Mouse (Mus musculus) kidney, postnatal 0 days (tissue): ENCODE data around the gene Esrrb. TPM values are rescaled to one million over a fixed set of nuclear protein-coding genes. Genes with fewer than 3 reads are reported as not detected.

ENCODE experiments used
- ATAC-seq: fragments of 200-750 bp; cut with Nextera tagmentation; replicated peaks from 2 replicates; pipeline ENCODE4 v1.8.0; 2017; ENCODE audit warnings: low read depth, moderate number of reproducible peaks, moderate TSS enrichment, moderate library complexity; ENCODE audit not compliant: low FRiP score
- DNase-seq: peaks from one replicate; pipeline ENCODE4 v3.0.0-alpha.2; 2016; ENCODE audit warnings: low spot score
- H3K27ac ChIP-seq: fragments of 300-500 bp; sonication (generic); 2 replicates; pipeline ENCODE4 v1.5.1; 2014; ENCODE audit warnings: mild to moderate bottlenecking
- H3K27me3 ChIP-seq: fragments of 300-500 bp; sonication (generic); 2 replicates; pipeline ENCODE4 v1.6.1; 2014; ENCODE audit warnings: low read length, mixed read lengths; ENCODE audit not compliant: insufficient read depth
- H3K36me3 ChIP-seq: fragments of 300-500 bp; sonication (generic); 2 replicates; pipeline ENCODE4 v1.6.1; 2014; ENCODE audit warnings: low read length, mixed read lengths; ENCODE audit not compliant: insufficient read depth
- H3K4me1 ChIP-seq: fragments of 300-500 bp; sonication (generic); replicated peaks from 2 replicates; pipeline ENCODE4 v1.6.1; 2014; ENCODE audit warnings: antibody characterized with exemption, low read length, mixed read lengths; ENCODE audit not compliant: insufficient read depth
- H3K4me2 ChIP-seq: fragments of 300-500 bp; sonication (generic); 2 replicates; pipeline ENCODE4 v1.6.1; 2014; ENCODE audit warnings: mild to moderate bottlenecking, low read length, moderate library complexity, mixed read lengths
- H3K4me3 ChIP-seq: fragments of 300-500 bp; sonication (generic); replicated peaks from 2 replicates; pipeline ENCODE4 v1.5.1; 2014; ENCODE audit warnings: low read depth, low read length
- H3K9ac ChIP-seq: fragments of 300-500 bp; sonication (generic); 2 replicates; pipeline ENCODE4 v1.6.1; 2014; ENCODE audit warnings: low read depth, low read length
- H3K9me3 ChIP-seq: fragments of 300-500 bp; sonication (generic); replicated peaks from 2 replicates; pipeline ENCODE4 v1.6.1; 2016; ENCODE audit warnings: low read length, inconsistent platforms, mixed read lengths
- CTCF ChIP-seq: IDR thresholded peaks from 2 replicates; pipeline ENCODE4 v1.5.1; 2016; ENCODE audit warnings: antibody characterized with exemption, low read depth, mild to moderate bottlenecking, moderate library complexity
- WGBS: fragments of 180-500 bp; shearing (Covaris S2); extraction: QIAGEN DNeasy Blood & Tissue Kit; methylation state at CpG from one replicate; pipeline ENCODE4 v1.1.7; 2014; 5-methylcytosine and 5-hydroxymethylcytosine counted together
- polyA plus RNA-seq: library from polyadenylated mRNA; unstranded; fragments of >200 nt; fragmentation: Nextera tagmentation; extraction: Ambion mirVana; gene quantifications from 2 replicates; pipeline ENCODE4 v1.2.1, GENCODE M21; 2015

The Esrrb gene
- 3.5 and 3.6 TPM in 2 replicates for polyA plus RNA-seq

DNA sequence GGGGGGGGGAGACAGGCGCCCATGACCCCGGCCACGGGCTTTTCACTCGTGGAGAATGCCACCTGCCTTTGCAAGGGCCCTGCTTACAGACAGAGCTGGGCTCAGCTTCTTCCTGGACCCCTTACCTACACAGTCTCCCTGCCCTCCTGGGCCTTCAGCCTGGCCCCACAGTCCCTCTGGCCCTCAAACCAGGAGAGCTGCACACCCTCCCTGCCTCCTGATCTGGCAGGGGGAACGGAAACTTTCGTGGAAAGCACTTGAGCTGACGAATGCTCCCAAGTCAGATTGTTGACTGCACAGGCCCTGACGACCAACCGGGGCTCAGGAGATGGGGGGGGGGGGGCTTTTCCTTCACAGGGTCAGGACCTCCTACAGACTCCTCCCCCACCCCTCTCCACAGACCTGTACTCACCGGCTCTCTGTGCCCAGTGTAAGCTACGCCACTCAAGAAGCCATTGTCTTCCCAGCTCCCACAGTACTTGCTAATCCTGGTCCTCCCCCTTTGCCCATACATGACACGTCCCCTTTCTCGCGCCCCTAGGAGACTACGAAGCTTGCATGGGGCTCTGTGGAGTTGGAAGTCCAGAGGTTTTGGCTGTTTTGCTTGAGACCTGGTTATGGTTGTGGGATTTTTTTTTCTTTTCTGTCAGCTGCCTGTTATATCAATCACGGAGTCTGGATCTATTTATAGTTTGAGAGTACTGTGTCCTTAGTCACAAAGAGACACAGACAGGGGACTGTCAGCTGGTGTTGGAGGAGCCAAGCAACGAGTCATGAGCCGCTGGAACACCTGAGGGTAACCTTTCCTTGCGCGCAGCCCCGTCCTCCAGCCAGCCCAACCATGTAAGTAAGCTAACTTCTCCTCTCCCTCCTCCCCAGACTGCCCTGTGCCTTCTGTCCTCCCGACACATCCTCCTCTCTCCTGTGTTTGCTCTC lies at the start of gene Esrrb:
Esrrb (plus strand) TSS at position 422 of the 936 bp plus-strand sequence.
- no peaks in the 10 kb centered on the region for H3K36me3 ChIP-seq
- no peaks in the 10 kb centered on the region for H3K27me3 ChIP-seq
- H3K9ac ChIP-seq, result no peak within 1 kb of the TSS
- ATAC-seq (peak; percentile 40; the same call in 1 of the 2 replicates), DNase-seq (no peak)
- TF ChIP-seq CTCF, result no peak
- H3K27ac ChIP-seq, result no peak within 1 kb of the TSS; the same call in 1 of the 2 replicates
- H3K4me1 ChIP-seq, result no peaks in the 10 kb centered on the region
- H3K4me2 ChIP-seq, result no peak within 1 kb of the TSS
- 37% methylated on average over 21 of the region's 22 CpGs for WGBS
- H3K9me3 ChIP-seq, result no peaks in the 10 kb centered on the region
- no peak within 1 kb of the TSS for H3K4me3 ChIP-seq

DNA sequence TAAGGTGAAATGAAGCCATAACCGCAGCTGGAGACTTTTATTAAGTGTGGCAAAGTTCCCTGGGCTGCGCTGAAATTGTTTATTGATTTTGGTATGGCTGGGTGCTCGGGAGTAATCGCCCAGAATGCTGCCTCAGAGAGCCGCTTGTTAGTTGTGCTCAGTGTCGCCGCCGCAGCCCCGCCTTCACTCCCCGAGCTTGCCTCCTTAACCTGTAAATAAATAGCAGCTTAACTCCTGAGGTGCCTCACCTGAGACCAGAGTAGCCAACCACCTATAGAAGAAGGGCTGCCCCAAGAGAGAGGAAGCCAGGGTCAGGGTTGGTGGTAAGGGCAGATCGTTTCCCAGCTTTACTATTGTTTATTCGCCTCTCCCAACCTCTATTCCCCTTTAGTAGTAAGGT lies 40.3 kb upstream of the Esrrb start:
- ATAC-seq, result no peak
- TF ChIP-seq CTCF, result no peak
- peak overlapping the region; percentile 37 for H3K4me2 ChIP-seq
- H3K9ac ChIP-seq, result no peak overlapping the region
- no peak overlapping the region for H3K27ac ChIP-seq
- 10% methylated on average over 12 of the region's 12 CpGs for WGBS
- H3K4me3 ChIP-seq, result no peak overlapping the region; the same call in 1 of the 2 replicates
- no peaks in the 10 kb centered on the region for H3K36me3 ChIP-seq
- H3K27me3 ChIP-seq, result no peaks in the 10 kb centered on the region
- H3K4me1 ChIP-seq, result 0 out of 2 replicates have a peak, but pooled peaks cover 3% of the 10 kb centered on the region
- DNase-seq, result no peak
- no peaks in the 10 kb centered on the region for H3K9me3 ChIP-seq

DNA sequence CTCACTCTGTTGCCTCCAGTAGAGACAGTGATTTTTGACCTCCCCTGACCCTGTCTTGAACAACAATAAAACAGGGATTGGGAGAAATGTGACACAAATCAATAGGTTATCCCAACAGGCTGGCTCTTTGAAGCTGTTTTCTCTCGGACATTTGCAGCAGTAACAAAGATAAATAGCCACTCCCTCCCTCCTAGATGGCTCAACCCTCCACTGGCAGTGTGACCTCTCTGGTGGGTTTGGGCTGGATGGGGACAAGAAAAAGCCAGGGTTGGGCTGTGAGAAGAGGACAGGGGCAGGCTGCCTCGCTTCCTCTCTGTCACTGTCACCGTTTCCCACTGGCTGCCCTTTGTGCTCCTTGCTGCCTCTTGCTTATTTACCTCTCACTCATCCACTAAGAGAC lies 36.6 kb upstream of the Esrrb start:
- no peaks in the 10 kb centered on the region for H3K27me3 ChIP-seq
- no peak overlapping the region for H3K27ac ChIP-seq
- 0 out of 2 replicates have a peak, but pooled peaks cover 3% of the 10 kb centered on the region for H3K4me1 ChIP-seq
- no peak overlapping the region for H3K4me2 ChIP-seq
- no peaks in the 10 kb centered on the region for H3K9me3 ChIP-seq
- no peak for TF ChIP-seq CTCF
- no peak for DNase-seq
- H3K9ac ChIP-seq, result no peak overlapping the region
- no peak overlapping the region for H3K4me3 ChIP-seq
- no peaks in the 10 kb centered on the region for H3K36me3 ChIP-seq
- 23% methylated on average over 3 of the region's 3 CpGs for WGBS
- no peak for ATAC-seq

DNA sequence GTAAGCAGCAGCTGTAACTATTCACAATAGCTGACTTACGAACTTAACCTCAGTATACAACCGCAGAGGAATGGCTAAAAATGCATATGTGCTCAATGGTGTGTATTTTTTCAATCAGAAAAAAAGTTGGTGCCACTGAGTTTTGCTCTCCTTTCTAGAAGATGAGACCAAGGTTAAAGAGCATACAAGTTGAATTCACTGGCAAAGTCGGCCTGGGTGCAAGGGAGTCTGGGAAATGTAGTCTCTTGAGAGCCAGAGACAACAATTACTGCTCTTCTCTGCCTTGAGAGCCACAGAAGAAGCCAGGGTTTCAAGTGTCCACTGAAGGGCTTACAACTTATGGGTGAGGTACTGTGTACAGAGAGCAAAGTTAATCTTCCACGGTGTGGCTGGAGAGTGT lies 31.1 kb upstream of the Esrrb start:
- no peaks in the 10 kb centered on the region for H3K27me3 ChIP-seq
- no peak overlapping the region for H3K27ac ChIP-seq
- DNase-seq (no peak), ATAC-seq (no peak)
- WGBS, result 49% methylated on average over 4 of the region's 4 CpGs
- H3K36me3 ChIP-seq, result no peaks in the 10 kb centered on the region
- no peak overlapping the region for H3K4me2 ChIP-seq
- no peak overlapping the region for H3K9ac ChIP-seq
- H3K4me1 ChIP-seq, result no peaks in the 10 kb centered on the region
- TF ChIP-seq CTCF, result no peak
- no peak overlapping the region for H3K4me3 ChIP-seq
- H3K9me3 ChIP-seq, result no peaks in the 10 kb centered on the region

DNA sequence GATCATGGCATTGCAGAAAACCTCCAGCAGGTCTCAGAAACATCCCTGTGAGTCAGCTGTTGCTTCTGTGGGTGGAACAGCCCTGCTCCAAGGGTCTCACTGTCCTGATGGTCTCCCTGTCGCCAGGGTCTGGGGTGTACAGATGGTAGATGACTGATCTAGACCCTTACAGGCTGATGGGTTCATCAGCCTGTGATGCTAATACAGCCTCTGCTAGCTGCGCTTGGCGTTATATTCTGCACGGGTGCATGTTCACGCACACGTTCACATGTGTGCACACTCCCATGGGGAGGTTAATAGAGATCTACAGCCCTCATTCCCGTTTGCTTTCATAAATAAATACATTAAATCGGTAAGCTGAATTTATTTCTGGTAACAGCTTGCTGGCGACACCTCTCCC lies 30.2 kb upstream of the Esrrb start:
- Histone ChIP-seq H3K27me3 (no peaks in the 10 kb centered on the region), H3K27ac (no peak overlapping the region), H3K4me1 (no peaks in the 10 kb centered on the region), H3K4me3 (no peak overlapping the region), H3K36me3 (no peaks in the 10 kb centered on the region), H3K9ac (no peak overlapping the region), H3K9me3 (no peaks in the 10 kb centered on the region), H3K4me2 (no peak overlapping the region)
- 86% methylated on average over 9 of the region's 9 CpGs for WGBS
- TF ChIP-seq CTCF, result no peak
- ATAC-seq, result no peak
- DNase-seq, result no peak

DNA sequence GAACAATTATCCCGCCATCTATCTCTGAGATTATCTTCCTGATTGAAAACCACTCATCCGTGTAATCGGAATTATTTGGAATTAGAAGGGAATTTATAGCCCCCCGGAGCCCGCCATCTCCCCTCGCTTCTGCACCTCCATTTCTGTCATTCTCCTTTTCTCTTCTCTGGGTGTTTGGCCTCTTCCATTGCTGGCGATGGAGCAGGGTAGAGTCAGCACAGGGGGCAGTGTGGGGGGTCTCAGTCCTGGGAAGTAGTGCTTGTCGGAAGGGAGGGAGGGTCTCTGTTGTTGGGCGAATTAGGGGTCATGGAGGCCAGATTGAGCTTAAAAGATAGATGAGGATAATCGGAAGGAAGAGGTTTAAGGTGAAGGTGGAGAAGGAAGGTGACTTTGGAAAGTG lies 29.7 kb upstream of the Esrrb start:
- H3K4me3 ChIP-seq, result no peak overlapping the region
- no peak overlapping the region for H3K4me2 ChIP-seq
- ATAC-seq (no peak), DNase-seq (no peak)
- no peak overlapping the region for H3K9ac ChIP-seq
- H3K27ac ChIP-seq, result no peak overlapping the region
- H3K4me1 ChIP-seq, result no peaks in the 10 kb centered on the region
- H3K9me3 ChIP-seq, result no peaks in the 10 kb centered on the region
- H3K27me3 ChIP-seq, result no peaks in the 10 kb centered on the region
- no peaks in the 10 kb centered on the region for H3K36me3 ChIP-seq
- 75% methylated on average over 10 of the region's 10 CpGs for WGBS
- no peak for TF ChIP-seq CTCF
